Mouse (Mus musculus): ENCODE data around the gene Abca4.
"Not testable (repeated sequence)": the region's sequence is repeated elsewhere in the genome, so short reads cannot be mapped to it uniquely, and the experiment has no call there.

Gene Abca4

GRCm38 (mm10) chr3:122058439-122059198 is 14.4 kb downstream of the Abca4 start:
- no peak for DNase-seq

GRCm38 (mm10) chr3:122062586-122062985 is 18.3 kb downstream of the Abca4 start:
- no peak for DNase-seq

- no peak for DNase-seq
These were observed 20.5 kb downstream of the Abca4 start for GRCm38 (mm10) chr3:122064556-122065410.

GRCm38 (mm10) chr3:122071769-122072168 is 27.5 kb downstream of the Abca4 start:
- no peak for DNase-seq

GRCm38 (mm10) chr3:122072646-122073571 is 28.7 kb downstream of the Abca4 start:
- DNase-seq, result no peak

GRCm38 (mm10) chr3:122073595-122073994 is 29.4 kb downstream of the Abca4 start:
- DNase-seq, result no peak

- DNase-seq, result no peak
These were observed 30.1 kb downstream of the Abca4 start for GRCm38 (mm10) chr3:122074334-122074733.

GRCm38 (mm10) chr3:122078141-122078540 is 33.9 kb downstream of the Abca4 start:
- no peak for DNase-seq

- DNase-seq, result no peak
These were observed 34.9 kb downstream of the Abca4 start for GRCm38 (mm10) chr3:122079172-122079571.

GRCm38 (mm10) chr3:122081634-122082033 is 37.4 kb downstream of the Abca4 start:
- not testable (repeated sequence) for DNase-seq

- DNase-seq, result no peak
These were observed 38.1 kb downstream of the Abca4 start for GRCm38 (mm10) chr3:122082338-122082737.

- peak; percentile 50 for DNase-seq
These were observed 41.1 kb downstream of the Abca4 start for GRCm38 (mm10) chr3:122085157-122085989.

- no peak for DNase-seq
These were observed 43.9 kb downstream of the Abca4 start for GRCm38 (mm10) chr3:122088054-122088681.

GRCm38 (mm10) chr3:122090338-122090737 is 46.1 kb downstream of the Abca4 start:
- no peak for DNase-seq

- no peak for DNase-seq
These were observed 55.5 kb downstream of the Abca4 start for GRCm38 (mm10) chr3:122099713-122100112.

- no peak for DNase-seq
These were observed 57.8 kb downstream of the Abca4 start for GRCm38 (mm10) chr3:122102091-122102490.

- peak; percentile 80 for DNase-seq
These were observed 59.9 kb downstream of the Abca4 start for GRCm38 (mm10) chr3:122103864-122104808.

- no peak for DNase-seq
These were observed 62.7 kb downstream of the Abca4 start for GRCm38 (mm10) chr3:122106920-122107319.

GRCm38 (mm10) chr3:122107643-122108194 is 63.5 kb downstream of the Abca4 start:
- no peak for DNase-seq

- no peak for DNase-seq
These were observed 65.2 kb downstream of the Abca4 start for GRCm38 (mm10) chr3:122109461-122109860.

Measured in cerebellum, adult 9-10 months (tissue).